Mouse (Mus musculus): ENCODE data around the gene Mst1r.

Mst1r gene

DNA sequence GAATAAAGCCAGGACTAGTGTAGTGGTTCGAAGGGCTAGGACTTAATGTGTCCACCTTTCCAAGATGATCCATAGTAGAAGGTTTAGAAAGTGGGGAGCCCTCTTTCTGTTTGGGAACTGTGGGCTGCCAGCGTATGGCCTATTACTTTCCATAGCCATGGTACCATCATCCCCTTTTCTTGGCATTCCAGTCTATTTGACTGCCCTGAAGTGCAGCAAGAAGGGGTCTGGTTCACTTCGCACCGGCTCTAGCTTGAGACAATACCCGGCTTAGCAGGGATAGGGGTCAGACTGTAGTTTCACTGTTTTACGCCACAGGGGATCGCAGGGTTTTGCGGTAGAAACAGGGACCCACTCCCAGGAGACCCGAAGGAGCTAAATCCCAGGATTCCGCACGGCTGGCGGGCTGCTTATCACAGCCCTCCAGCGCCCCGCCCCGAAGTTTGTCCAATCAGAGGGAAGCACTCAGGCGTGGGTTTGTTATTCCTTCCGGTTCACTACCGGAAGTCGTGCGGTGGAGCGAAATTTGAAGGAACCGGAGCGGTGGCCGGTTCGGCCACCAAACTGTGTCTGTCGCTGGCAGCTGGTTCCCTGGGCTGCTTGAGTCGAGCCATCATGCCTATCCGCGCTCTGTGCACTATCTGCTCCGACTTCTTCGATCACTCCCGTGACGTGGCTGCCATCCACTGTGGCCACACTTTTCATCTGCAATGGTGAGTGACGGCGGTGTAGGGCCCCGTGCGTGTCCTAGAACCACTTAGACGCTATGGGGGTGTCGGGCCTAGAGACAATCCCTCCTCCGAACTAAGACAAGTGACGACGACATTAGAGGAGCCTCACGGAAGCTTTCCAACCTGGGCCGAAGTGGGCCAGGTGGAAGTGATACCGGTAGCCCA, 44.0 kb downstream of the Mst1r start:
- DNase-seq (ENCODE audit: low read depth, low spot score), result peak; percentile 94

DNA sequence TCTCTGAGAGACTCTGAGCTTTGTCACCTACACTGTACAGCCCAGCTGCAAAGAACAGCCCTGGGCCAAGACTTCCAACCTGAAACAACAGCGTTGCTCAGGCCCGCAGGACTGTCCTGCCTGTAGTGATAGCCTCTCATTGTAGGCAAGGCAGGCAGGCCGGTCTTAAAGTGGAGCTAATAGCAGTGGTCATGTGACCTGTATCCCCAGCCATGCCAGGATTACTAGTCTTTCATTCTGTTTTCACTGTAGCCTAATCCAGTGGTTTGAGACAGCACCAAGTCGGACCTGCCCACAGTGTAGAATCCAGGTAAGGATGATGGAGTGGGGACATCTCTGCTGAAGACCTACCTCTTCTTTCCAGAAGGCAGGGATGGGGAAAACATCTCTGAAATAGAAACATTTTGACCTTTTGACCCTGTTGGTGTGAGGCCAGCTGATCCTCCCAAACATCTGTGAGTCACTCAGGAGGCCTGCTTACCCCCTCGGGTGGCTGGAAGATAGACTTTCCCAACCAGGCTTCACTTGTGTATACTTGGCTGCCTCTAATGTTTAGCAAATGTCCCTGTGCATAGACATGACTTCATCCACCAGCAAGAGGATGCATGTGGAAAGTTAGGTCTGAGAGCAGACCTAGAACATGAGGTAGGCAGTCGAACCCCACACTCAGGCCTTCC, 49.1 kb downstream of the Mst1r start:
- no peak for DNase-seq (ENCODE audit: low read depth, low spot score)

DNA sequence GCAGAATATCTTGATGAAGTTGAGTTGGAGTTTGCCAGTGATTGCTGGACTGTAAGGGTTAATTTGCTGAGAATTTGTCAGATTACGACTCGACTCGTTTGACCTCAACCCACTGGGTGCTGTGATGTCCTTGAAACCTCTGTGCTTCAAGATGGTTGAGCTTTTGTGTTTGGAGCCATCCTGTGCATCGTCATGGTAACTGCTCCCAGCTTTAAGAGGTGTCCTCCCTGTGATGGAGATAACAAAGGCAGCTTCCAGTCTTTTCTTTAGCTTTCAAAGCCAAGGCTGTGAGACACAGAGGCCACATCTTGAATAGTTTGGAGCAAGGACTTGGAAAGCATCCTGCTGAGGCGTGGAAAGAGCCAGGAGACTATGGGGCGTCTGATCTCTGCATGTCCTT, 50.5 kb downstream of the Mst1r start:
- no peak for DNase-seq (ENCODE audit: low read depth, low spot score)

DNA sequence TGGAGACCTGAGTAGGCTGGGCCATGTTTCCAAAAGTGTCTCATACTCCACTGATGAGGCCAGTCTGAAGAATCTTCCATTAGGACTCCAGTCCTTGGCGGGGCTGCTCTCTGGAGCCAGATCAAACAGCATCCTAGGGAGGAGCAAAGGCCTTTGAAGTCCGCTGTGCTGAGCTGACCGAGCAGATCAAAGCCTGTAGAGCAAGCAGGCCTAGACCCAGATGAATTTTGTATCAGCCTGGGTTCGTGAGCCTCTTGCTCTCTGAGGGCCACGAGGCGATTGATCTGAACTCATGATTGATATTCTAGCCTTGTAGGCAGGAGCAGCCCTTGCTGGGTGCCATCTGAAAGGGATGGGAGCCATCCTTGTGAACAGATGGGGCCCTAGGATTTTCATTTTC, 53.2 kb downstream of the Mst1r start:
- peak; percentile 41 for DNase-seq (ENCODE audit: low read depth, low spot score)

DNA sequence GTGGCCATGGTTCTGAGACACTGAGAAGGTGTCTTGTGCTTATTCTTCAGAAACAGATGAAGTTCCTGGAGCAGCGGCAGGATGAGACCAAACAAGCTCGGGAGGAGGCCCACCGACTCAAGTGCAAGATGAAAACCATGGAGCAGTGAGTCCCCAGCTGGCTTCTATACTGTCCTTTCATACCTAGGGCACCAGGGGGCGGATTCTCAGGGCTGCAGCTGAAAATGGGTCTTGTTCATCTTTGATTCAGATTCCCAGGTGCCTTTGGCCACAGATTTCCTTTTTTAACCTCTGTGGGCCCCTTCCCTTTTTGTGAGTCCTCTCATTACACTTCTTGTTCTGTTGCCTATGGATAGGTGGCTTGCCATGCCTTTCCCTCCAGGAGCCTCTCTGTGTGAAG, 54.3 kb downstream of the Mst1r start:
- no peak for DNase-seq (ENCODE audit: low read depth, low spot score)

DNA sequence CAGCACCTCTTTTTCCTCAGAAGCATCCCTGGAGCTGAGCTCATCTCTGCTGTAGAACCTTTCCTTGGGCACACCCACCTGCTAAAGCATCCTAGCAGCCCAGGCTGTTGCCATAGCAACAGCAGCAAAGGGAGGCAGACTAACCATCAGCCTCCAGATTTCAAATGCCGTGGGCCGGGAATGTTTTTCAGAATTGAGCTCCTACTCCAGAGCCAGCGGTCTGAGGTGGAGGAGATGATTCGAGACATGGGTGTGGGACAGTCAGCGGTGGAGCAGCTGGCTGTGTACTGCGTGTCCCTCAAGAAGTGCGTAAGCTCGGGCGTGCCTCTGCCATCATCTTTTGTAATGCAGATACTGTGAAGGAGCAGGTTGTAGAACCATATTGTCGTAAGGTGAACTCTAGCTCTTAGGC, 54.7 kb downstream of the Mst1r start:
- DNase-seq (ENCODE audit: low read depth, low spot score), result peak; percentile 96

DNA sequence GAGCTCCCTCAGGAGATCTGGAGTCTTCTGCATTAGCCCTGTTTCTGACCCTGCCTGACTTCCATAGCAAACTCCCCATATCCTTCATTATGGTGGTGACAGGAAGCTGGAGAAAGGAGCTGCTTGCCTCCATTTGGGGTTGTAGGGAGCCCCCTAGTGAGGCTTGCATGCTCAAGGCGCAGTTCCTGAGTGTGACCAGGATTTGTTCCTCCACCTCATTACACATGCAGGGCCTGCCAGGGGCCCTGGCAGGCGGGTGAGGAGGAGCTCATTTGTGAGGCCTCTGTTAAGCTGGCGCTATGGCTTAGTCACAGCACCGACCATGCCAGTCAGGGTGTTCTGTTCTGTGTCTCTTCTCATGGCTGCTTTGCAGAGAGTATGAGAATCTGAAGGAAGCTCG, 55.2 kb downstream of the Mst1r start:
- peak; percentile 93 for DNase-seq (ENCODE audit: low read depth, low spot score)

DNA sequence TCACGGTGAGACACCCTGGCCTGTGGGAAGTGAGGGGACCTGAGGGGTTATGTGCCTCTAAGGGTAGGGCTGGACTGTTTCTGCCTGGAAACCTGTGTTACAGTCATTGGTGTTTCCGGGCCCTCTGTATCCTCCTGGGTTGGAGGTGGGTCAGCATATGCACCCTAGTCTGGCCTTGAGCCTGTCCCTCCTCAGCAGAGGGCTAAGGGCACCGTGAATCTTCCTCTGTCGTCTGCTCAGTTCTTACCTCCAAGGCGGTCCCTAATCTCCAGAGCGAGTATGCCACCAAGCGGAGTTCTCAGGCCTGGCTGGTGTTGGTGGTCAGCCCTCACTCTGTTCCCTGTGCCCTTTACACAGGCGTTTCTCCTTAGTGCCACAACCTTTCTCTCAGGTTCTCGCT, 56.2 kb downstream of the Mst1r start:
- no peak for DNase-seq (ENCODE audit: low read depth, low spot score)

DNA sequence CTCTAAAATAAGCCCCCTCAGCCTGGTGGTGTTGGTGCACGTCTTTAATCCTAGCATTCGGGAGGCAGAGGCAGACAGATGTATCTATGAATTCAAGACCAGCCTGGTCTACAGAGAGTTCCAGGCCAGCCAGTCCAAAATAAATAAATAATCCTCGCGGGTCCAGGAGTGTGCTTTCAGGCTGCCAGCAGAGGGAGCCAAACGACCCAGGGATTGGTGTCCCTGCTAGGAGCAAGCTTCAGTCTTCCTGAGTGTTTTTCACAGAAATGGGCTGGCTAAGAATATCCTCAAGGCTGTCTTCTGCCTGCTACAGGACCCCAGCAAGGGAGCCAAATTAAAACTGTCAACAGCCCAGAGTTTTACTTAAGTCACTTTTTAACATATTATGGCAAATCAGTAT, 57.0 kb downstream of the Mst1r start:
- peak; percentile 93 for DNase-seq (ENCODE audit: low read depth, low spot score)

DNA sequence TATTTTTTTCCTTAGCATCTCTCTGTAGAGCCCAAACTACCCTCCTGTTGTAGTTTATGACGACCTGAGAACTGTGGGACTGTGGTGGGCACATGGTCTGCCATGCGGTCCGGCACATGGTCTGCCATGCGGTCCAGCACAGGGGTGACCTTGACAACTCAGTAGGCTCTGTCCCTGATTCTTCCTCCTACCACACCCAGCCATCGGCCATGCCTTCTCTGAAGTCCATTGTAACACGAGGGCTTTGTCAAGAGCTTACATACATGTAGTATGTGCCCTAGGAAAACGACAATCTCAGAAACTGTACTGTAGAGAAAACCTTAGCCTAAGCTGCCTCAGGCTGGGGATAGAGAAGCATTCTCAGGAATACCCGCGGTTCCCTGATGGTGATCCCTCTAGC, 58.0 kb downstream of the Mst1r start:
- no peak for DNase-seq (ENCODE audit: low read depth, low spot score)

DNA sequence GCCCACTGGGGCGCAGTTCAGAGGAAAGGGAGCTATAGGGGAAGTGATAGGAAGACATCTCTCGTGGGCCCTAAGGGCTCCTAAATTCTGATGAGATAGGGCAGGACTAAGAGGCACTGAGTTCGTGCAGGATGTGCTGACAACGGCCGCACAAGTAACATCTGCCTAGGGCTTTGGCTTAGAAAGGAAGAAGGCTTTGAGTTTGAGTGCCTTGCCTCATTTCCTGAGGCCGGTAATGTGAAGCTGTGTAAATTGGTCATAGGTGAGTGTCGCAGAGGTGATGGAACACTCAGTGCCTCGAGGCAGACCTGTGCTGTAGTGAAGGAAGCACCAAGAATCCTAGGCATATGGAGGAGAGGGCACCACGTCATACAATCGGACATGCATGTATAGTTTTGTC, 60.0 kb downstream of the Mst1r start:
- no peak for DNase-seq (ENCODE audit: low read depth, low spot score)

DNA sequence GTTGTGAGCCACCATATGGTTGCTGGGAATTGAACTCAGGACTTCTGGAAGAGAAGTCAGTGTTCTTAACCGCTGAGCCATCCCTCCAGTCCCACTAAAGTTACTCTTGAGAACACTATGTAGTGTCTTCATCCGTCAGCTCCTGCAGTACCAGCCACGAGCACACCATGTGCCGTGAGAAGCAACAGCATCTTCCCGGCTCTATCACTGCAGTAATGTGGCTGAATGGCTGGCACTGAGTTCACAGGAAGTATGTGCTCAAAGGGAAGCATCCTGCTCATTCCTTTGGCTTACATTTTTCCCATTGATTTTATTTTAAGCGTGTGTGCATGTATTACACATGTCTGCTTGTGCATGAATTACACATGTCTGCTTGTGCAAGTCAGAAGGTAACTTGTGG, 60.8 kb downstream of the Mst1r start:
- no peak for DNase-seq (ENCODE audit: low read depth, low spot score)

DNA sequence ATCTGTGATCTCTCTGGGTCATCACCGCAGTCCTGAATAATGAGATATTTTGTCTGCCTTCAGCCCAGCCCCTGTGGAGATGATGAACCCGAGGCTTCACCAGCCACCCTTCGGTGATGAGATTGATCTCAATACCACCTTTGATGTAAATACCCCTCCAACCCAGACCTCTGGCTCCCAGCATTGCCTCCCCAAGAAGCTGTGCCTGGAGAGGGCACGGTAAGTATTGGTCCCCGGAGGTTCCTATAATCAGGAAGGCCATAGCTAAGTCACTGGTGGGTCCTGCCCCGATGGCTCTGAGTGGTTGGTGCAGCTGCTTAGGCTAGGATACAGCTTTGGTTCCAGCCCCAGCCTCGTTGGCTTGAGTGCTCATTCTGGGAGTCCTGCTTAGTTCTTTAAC, 61.9 kb downstream of the Mst1r start:
- DNase-seq (ENCODE audit: low read depth, low spot score), result no peak

All from brain, adult 2 months (tissue).